Mouse (Mus musculus): ENCODE data around the gene Cldn4. TPM values are rescaled to one million over a fixed set of nuclear protein-coding genes. Genes with fewer than 3 reads are reported as not detected.

Gene Cldn4
- polyA plus RNA-seq, 1 experiment from 2014 or later = 76.6 TPM

GRCm38 (mm10) chr5:134920106-134920687, 26.5 kb downstream of the Cldn4 start:
- Histone ChIP-seq H3K27me3 (replicated peaks; ENCODE audit: control insufficient read depth, insufficient read depth, low read length) (no peaks in the 10 kb centered on the region), H3K9ac (ENCODE audit: low read depth, low read length) (no peak overlapping the region), H3K4me3 (ENCODE audit: low read depth, low read length) (no peak overlapping the region), H3K9me3 (ENCODE audit: control insufficient read depth) (no peaks in the 10 kb centered on the region), H3K27ac (ENCODE audit: low read depth, low read length) (no peak overlapping the region), H3K4me2 (replicated peaks; ENCODE audit: low read depth) (no peak overlapping the region), H3K36me3 (ENCODE audit: control insufficient read depth, insufficient read depth) (no peaks in the 10 kb centered on the region), H3K4me1 (replicated peaks; ENCODE audit: control insufficient read depth, insufficient read depth, low read length) (no peaks in the 10 kb centered on the region)
- ATAC-seq = no peak
- TF ChIP-seq CTCF (IDR thresholded peaks at IDR 0.05; ENCODE audit: low read depth) = no peak
- 72% methylated on average over 6 of the region's 6 CpGs for WGBS

GRCm38 (mm10) chr5:134919097-134919496, 27.6 kb downstream of the Cldn4 start:
- no peak for TF ChIP-seq CTCF (IDR thresholded peaks at IDR 0.05; ENCODE audit: low read depth)
- H3K36me3 ChIP-seq (ENCODE audit: control insufficient read depth, insufficient read depth) = no peaks in the 10 kb centered on the region
- no peaks in the 10 kb centered on the region for H3K27me3 ChIP-seq (replicated peaks; ENCODE audit: control insufficient read depth, insufficient read depth, low read length)
- H3K4me3 ChIP-seq (ENCODE audit: low read depth, low read length) = no peak overlapping the region
- no peak overlapping the region for H3K4me2 ChIP-seq (replicated peaks; ENCODE audit: low read depth)
- no peaks in the 10 kb centered on the region for H3K9me3 ChIP-seq (ENCODE audit: control insufficient read depth)
- ATAC-seq = no peak
- no peak overlapping the region for H3K27ac ChIP-seq (ENCODE audit: low read depth, low read length)
- H3K4me1 ChIP-seq (replicated peaks; ENCODE audit: control insufficient read depth, insufficient read depth, low read length) = no peaks in the 10 kb centered on the region
- WGBS = 85% methylated on average over 3 of the region's 3 CpGs
- H3K9ac ChIP-seq (ENCODE audit: low read depth, low read length) = no peak overlapping the region

GRCm38 (mm10) chr5:134918071-134918832, 28.5 kb downstream of the Cldn4 start:
- no peaks in the 10 kb centered on the region for H3K9me3 ChIP-seq (ENCODE audit: control insufficient read depth)
- peak; percentile 86 for TF ChIP-seq CTCF (IDR thresholded peaks at IDR 0.05; ENCODE audit: low read depth)
- no peaks in the 10 kb centered on the region for H3K4me1 ChIP-seq (replicated peaks; ENCODE audit: control insufficient read depth, insufficient read depth, low read length)
- no peak overlapping the region for H3K4me2 ChIP-seq (replicated peaks; ENCODE audit: low read depth)
- 48% methylated on average over 16 of the region's 16 CpGs for WGBS
- ATAC-seq = peak; percentile 39; the same call in 1 of the 2 replicates
- H3K36me3 ChIP-seq (ENCODE audit: control insufficient read depth, insufficient read depth) = no peaks in the 10 kb centered on the region
- no peak overlapping the region for H3K9ac ChIP-seq (ENCODE audit: low read depth, low read length)
- no peak overlapping the region for H3K4me3 ChIP-seq (ENCODE audit: low read depth, low read length)
- no peaks in the 10 kb centered on the region for H3K27me3 ChIP-seq (replicated peaks; ENCODE audit: control insufficient read depth, insufficient read depth, low read length)
- no peak overlapping the region for H3K27ac ChIP-seq (ENCODE audit: low read depth, low read length)

GRCm38 (mm10) chr5:134915311-134915710, 31.4 kb downstream of the Cldn4 start, which contains the start of gene Cldn13:
Gene Cldn13, minus strand, starts transcription at chr5:134915526.
- no peak for TF ChIP-seq CTCF (IDR thresholded peaks at IDR 0.05; ENCODE audit: low read depth)
- H3K27me3 ChIP-seq (replicated peaks; ENCODE audit: control insufficient read depth, insufficient read depth, low read length) = 0 out of 2 replicates have a peak, but pooled peaks cover 3% of the 10 kb centered on the region
- no peaks in the 10 kb centered on the region for H3K4me1 ChIP-seq (replicated peaks; ENCODE audit: control insufficient read depth, insufficient read depth, low read length)
- H3K4me2 ChIP-seq (replicated peaks; ENCODE audit: low read depth) = no peak within 1 kb of the TSS
- H3K36me3 ChIP-seq (ENCODE audit: control insufficient read depth, insufficient read depth) = no peaks in the 10 kb centered on the region
- no peaks in the 10 kb centered on the region for H3K9me3 ChIP-seq (ENCODE audit: control insufficient read depth)
- WGBS = 79% methylated on average over 8 of the region's 8 CpGs
- no peak within 1 kb of the TSS for H3K4me3 ChIP-seq (ENCODE audit: low read depth, low read length)
- ATAC-seq = no peak
- no peak within 1 kb of the TSS for H3K9ac ChIP-seq (ENCODE audit: low read depth, low read length)
- no peak within 1 kb of the TSS for H3K27ac ChIP-seq (ENCODE audit: low read depth, low read length)

- Histone ChIP-seq H3K36me3 (ENCODE audit: control insufficient read depth, insufficient read depth) (no peaks in the 10 kb centered on the region), H3K4me1 (replicated peaks; ENCODE audit: control insufficient read depth, insufficient read depth, low read length) (no peaks in the 10 kb centered on the region), H3K4me2 (replicated peaks; ENCODE audit: low read depth) (no peak overlapping the region), H3K27ac (ENCODE audit: low read depth, low read length) (no peak overlapping the region), H3K9ac (ENCODE audit: low read depth, low read length) (no peak overlapping the region), H3K4me3 (ENCODE audit: low read depth, low read length) (no peak overlapping the region), H3K27me3 (replicated peaks; ENCODE audit: control insufficient read depth, insufficient read depth, low read length) (0 out of 2 replicates have a peak, but pooled peaks cover 3% of the 10 kb centered on the region), H3K9me3 (ENCODE audit: control insufficient read depth) (no peaks in the 10 kb centered on the region)
- no peak for TF ChIP-seq CTCF (IDR thresholded peaks at IDR 0.05; ENCODE audit: low read depth)
- ATAC-seq = no peak
- WGBS = 76% methylated on average over 8 of the region's 8 CpGs
These were observed 32.2 kb downstream of the Cldn4 start for GRCm38 (mm10) chr5:134914510-134914909.

GRCm38 (mm10) chr5:134913753-134914152, 33.0 kb downstream of the Cldn4 start:
- Histone ChIP-seq H3K4me1 (replicated peaks; ENCODE audit: control insufficient read depth, insufficient read depth, low read length) (no peaks in the 10 kb centered on the region), H3K9ac (ENCODE audit: low read depth, low read length) (no peak overlapping the region), H3K27me3 (replicated peaks; ENCODE audit: control insufficient read depth, insufficient read depth, low read length) (0 out of 2 replicates have a peak, but pooled peaks cover 3% of the 10 kb centered on the region), H3K4me3 (ENCODE audit: low read depth, low read length) (no peak overlapping the region), H3K36me3 (ENCODE audit: control insufficient read depth, insufficient read depth) (no peaks in the 10 kb centered on the region), H3K27ac (ENCODE audit: low read depth, low read length) (no peak overlapping the region), H3K4me2 (replicated peaks; ENCODE audit: low read depth) (no peak overlapping the region), H3K9me3 (ENCODE audit: control insufficient read depth) (no peaks in the 10 kb centered on the region)
- ATAC-seq = no peak
- no peak for TF ChIP-seq CTCF (IDR thresholded peaks at IDR 0.05; ENCODE audit: low read depth)
- WGBS = 62% methylated on average over 4 of the region's 4 CpGs

Measured in intestine, postnatal 0 days (tissue).